Mouse (Mus musculus) neural tube, embryonic 15.5 days (tissue): ENCODE results near the gene Dolpp1. TPM values are rescaled to one million over a fixed set of nuclear protein-coding genes. Genes with fewer than 3 reads are reported as not detected.
A peak's percentile ranks its signal among the peaks of the same experiment; 100 is the strongest.

ENCODE experiments used
- ATAC-seq: fragments of 200-750 bp; cut with Nextera tagmentation; 2 replicates; pipeline ENCODE4 v1.8.0; 2017; ENCODE audit warnings: mild to moderate bottlenecking, moderate TSS enrichment, moderate library complexity; ENCODE audit not compliant: low FRiP score
- H3K27ac ChIP-seq: fragments of 300-500 bp; sonication (generic); replicated peaks from 2 replicates; pipeline ENCODE4 v1.5.1; 2015; ENCODE audit warnings: mild to moderate bottlenecking, inconsistent platforms
- H3K27me3 ChIP-seq: fragments of 300-500 bp; sonication (generic); replicated peaks from 2 replicates; pipeline ENCODE4 v1.6.1; 2015; ENCODE audit warnings: inconsistent platforms
- H3K36me3 ChIP-seq: fragments of 300-500 bp; sonication (generic); 2 replicates; pipeline ENCODE4 v1.6.1; 2015; ENCODE audit warnings: inconsistent platforms
- H3K4me1 ChIP-seq: fragments of 300-500 bp; sonication (generic); 2 replicates; pipeline ENCODE4 v1.6.1; 2015; ENCODE audit warnings: inconsistent platforms
- H3K4me2 ChIP-seq: fragments of 300-500 bp; sonication (generic); 2 replicates; pipeline ENCODE4 v1.6.1; 2015; ENCODE audit warnings: inconsistent platforms, mild to moderate bottlenecking, moderate library complexity
- H3K4me3 ChIP-seq: fragments of 300-500 bp; sonication (generic); replicated peaks from 2 replicates; pipeline ENCODE4 v1.5.1; 2015; ENCODE audit warnings: mild to moderate bottlenecking, inconsistent platforms
- H3K9ac ChIP-seq: fragments of 300-500 bp; sonication (generic); replicated peaks from 2 replicates; pipeline ENCODE4 v1.6.1; 2015; ENCODE audit warnings: mild to moderate bottlenecking, inconsistent platforms
- H3K9me3 ChIP-seq: fragments of 300-500 bp; sonication (generic); replicated peaks from 2 replicates; pipeline ENCODE4 v1.6.1; 2016; ENCODE audit warnings: inconsistent platforms
- WGBS: fragments of 180-500 bp; shearing (Covaris S2); methylation state at CpG from one replicate; pipeline ENCODE4 v1.1.7; 2015; ENCODE audit warnings: mixed read lengths; 5-methylcytosine and 5-hydroxymethylcytosine counted together
- polyA plus RNA-seq: library from polyadenylated mRNA; unstranded; fragments of >200 nt; fragmentation: Nextera tagmentation; extraction: Ambion mirVana; gene quantifications from 2 replicates; pipeline ENCODE4 v1.2.1, GENCODE M21; 2015

The Dolpp1 gene
- polyA plus RNA-seq, 1 experiment from 2014 or later, result 63.2 TPM

DNA sequence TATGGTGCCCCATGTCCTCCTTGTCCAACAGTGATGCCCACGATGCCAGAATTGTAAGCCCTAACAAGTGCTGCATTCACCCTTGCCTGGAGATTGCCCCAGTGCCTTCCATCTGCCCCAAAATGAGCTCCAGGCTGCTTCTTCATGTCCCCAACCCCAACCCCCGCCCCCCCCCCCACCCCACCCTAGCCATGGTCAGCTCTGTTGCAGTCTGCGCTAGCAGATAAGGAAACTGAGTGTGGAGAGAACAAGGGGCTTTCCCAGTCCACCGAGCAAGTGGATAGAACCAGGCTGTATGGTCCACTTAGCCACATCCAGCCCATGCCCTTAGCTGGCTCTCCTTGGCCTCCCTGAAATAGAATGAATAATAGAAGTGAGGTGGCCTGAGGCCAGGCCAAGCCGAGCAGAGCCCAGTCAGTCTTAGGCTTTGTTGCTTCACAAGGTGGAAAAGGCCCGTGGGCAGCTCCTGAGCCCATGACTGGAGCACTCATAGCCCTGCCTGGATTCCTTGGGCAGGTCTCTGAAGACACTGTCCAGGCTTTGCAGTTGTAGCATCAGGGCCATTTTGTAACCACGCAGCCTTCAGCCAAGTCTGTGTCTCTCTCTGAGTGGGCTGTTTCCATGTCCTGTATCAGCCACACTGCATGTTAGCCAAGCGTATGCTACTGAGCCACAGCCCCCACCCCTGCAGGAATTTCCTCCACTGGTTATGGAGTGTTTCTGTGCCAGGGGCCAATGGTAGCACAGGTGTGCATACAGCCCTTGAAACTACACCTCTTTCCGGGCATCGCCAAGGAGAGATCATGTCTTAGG, 11.3 kb upstream of the Dolpp1 start:
- no peak for ATAC-seq
- H3K27me3 ChIP-seq, result no peaks in the 10 kb centered on the region
- no peaks in the 10 kb centered on the region for H3K4me1 ChIP-seq
- no peak overlapping the region for H3K9ac ChIP-seq
- no peaks in the 10 kb centered on the region for H3K9me3 ChIP-seq
- H3K36me3 ChIP-seq, result peaks cover 93% of the 10 kb centered on the region
- H3K27ac ChIP-seq, result no peak overlapping the region
- WGBS, result 93% methylated on average over 10 of the region's 10 CpGs
- H3K4me3 ChIP-seq, result no peak overlapping the region
- no peak overlapping the region for H3K4me2 ChIP-seq

DNA sequence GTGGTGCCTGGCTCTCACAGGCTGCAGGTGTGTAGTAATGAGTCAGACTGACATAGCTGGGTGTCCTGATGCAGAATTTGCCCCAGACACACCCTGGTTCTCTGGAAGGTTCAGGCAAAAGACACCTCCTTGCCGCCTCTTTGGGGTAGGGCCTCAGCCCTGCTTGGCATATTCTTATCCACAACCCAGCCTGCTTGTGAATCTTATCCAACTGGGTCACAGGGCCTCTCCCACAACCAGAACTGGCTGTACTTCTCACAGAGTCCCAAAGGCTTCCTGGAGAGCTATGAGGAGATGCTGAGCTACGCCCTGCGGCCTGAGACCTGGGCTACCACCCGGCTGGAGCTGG, 10.7 kb upstream of the Dolpp1 start:
- Histone ChIP-seq H3K9ac (no peak overlapping the region), H3K4me3 (no peak overlapping the region), H3K4me2 (no peak overlapping the region), H3K4me1 (no peaks in the 10 kb centered on the region), H3K9me3 (no peaks in the 10 kb centered on the region), H3K27me3 (no peaks in the 10 kb centered on the region), H3K36me3 (peaks cover 89% of the 10 kb centered on the region), H3K27ac (no peak overlapping the region)
- ATAC-seq, result no peak
- WGBS, result 95% methylated on average over 4 of the region's 4 CpGs

DNA sequence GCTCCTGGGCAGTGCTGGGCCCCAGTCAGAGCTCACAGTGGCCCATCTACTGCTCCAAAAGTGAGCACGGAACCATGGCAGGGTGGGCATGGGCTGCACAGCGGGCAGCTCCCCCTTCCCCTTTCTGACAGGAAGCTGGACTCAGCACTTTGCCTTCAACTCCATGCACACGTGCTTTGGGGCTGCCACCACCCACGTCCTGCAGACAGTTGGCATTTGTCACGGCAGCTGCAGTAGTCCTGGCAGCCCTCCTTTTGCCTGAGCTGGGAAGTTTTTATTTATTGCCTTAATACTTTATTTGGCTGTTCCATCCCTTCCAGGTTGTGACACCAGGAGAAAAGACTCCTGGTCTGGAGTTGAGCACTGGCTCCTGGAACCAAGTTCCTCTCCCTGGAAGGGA, 7.2 kb upstream of the Dolpp1 start:
- H3K36me3 ChIP-seq, result peaks cover 56% of the 10 kb centered on the region
- H3K4me1 ChIP-seq, result no peaks in the 10 kb centered on the region
- 78% methylated on average over 5 of the region's 5 CpGs for WGBS
- H3K9me3 ChIP-seq, result no peaks in the 10 kb centered on the region
- no peak overlapping the region for H3K27ac ChIP-seq
- no peak overlapping the region for H3K4me3 ChIP-seq
- H3K27me3 ChIP-seq, result no peaks in the 10 kb centered on the region
- H3K9ac ChIP-seq, result no peak overlapping the region
- no peak overlapping the region for H3K4me2 ChIP-seq
- ATAC-seq, result no peak

DNA sequence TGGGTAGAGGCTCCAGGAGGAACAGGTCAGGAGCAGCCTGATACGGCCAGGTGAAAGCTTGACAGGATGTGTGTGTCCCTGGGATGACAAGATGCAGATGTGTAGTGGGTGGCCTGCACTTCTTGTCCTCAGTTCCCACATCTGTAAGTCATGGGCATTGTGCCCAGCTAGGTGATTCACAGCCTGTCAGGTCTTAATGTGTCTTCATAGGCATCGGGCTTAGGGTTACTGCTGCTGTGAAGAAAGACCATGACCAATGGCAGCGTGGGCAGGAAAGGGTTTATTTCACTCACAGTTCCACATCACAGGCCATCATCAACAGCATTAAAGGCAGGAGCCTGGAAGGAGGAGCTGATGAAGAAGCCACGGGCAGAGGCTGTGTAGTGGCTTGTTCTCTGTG, 6.5 kb upstream of the Dolpp1 start:
- peaks cover 51% of the 10 kb centered on the region for H3K36me3 ChIP-seq
- H3K27ac ChIP-seq, result no peak overlapping the region
- H3K9ac ChIP-seq, result no peak overlapping the region
- 85% methylated on average over 4 of the region's 4 CpGs for WGBS
- no peak overlapping the region for H3K4me3 ChIP-seq
- H3K27me3 ChIP-seq, result no peaks in the 10 kb centered on the region
- no peak overlapping the region for H3K4me2 ChIP-seq
- no peaks in the 10 kb centered on the region for H3K9me3 ChIP-seq
- H3K4me1 ChIP-seq, result peaks cover under 1% of the 10 kb centered on the region; the same call in 1 of the 2 replicates
- no peak for ATAC-seq

DNA sequence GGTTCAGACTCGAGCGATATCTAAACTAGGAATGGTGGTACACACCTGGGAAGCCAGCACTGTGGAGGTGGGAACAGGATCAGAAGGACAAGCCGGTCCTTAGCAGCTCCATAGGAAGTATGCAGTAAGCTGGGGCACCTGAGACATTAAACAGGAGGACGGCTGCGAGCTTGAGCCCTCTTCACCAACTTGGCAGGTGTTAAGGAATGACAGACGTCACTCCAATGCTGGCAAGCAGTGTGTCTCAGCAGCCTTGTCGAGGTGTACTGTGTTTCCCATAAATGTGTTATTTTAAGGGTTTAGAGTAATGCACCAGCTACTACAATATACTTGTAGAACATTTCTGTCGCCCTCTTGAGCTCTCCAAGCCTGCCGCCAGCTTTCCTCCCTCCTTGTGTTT, 5.1 kb upstream of the Dolpp1 start:
- ATAC-seq, result no peak
- Histone ChIP-seq H3K9me3 (no peaks in the 10 kb centered on the region), H3K36me3 (peaks cover 38% of the 10 kb centered on the region), H3K27me3 (no peaks in the 10 kb centered on the region), H3K4me1 (peaks cover 14% of the 10 kb centered on the region), H3K9ac (no peak overlapping the region), H3K4me2 (no peak overlapping the region), H3K4me3 (no peak overlapping the region), H3K27ac (no peak overlapping the region)
- WGBS, result 90% methylated on average over 9 of the region's 9 CpGs

DNA sequence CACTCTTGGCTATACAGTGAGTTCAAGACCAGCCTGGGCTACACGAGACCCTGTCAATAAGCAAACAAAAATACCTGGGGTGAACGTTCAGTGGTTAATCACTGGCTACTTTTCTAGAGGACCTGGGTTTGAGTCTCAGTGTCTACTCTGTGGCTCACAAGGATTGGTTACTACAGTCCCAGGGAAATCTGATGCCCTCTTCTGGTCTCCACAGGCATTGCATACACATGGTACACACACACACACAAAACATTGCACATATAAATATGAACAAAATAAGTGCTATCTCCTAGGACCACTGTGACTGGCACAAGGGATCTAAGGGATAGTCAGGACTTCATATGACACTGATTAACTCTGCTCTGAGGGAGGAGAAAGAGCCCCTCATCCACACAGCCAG, 3.1 kb upstream of the Dolpp1 start:
- H3K27ac ChIP-seq, result no peak overlapping the region
- no peaks in the 10 kb centered on the region for H3K27me3 ChIP-seq
- peaks cover 25% of the 10 kb centered on the region for H3K4me1 ChIP-seq
- no peak for ATAC-seq
- H3K4me3 ChIP-seq, result no peak overlapping the region
- no peaks in the 10 kb centered on the region for H3K9me3 ChIP-seq
- no peak overlapping the region for H3K9ac ChIP-seq
- no peak overlapping the region for H3K4me2 ChIP-seq
- WGBS, result 95% methylated on average over 2 of the region's 2 CpGs
- H3K36me3 ChIP-seq, result peaks cover 18% of the 10 kb centered on the region

DNA sequence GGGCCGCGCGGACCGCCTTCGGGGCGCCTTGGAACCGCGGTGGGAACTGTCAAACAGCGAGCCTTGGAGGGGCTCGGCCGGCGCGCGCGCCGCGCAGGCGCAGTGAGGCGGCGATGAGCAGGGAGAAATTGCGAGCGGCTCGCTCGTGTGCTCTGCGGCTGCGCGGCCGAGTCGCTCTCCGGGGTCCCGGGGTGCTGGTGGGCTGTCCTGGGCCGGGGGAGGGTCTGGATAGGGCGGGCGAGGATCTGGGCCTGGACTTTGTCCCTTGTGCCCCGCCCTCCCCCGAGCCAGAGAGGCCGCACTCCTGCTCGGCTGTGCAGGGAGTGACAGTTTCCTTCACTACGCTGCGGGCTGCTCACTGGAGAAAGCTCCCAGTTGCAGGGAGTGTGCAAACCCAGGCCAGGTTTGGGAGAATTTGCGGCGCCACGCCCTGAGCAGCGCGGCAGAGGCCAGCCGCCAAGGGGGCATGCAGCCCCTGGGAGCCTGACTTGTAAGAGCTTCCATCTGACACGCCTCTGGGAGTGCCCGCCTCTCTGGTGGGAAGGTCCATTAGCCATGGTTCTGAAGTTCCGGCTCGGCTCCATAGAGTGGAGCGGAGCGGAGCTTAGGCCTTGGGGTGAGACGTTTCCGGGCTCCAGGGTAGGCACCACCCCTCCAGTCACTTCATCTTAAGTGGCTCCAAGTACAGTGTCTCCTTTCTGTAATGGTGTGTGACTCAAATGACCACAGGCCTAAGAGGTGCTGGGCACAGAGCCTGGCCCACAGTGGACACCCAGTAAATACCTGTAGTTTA, 719 bp downstream of the Dolpp1 start:
- peak overlapping the region; percentile 90 for H3K4me2 ChIP-seq
- peaks cover 33% of the 10 kb centered on the region for H3K4me1 ChIP-seq
- ATAC-seq, result peak; percentile 85
- H3K4me3 ChIP-seq, result peak overlapping the region; percentile 70
- H3K27ac ChIP-seq, result peak overlapping the region; percentile 93
- under 1% methylated on average over 54 of the region's 54 CpGs for WGBS
- peak overlapping the region; percentile 67 for H3K9ac ChIP-seq
- no peaks in the 10 kb centered on the region for H3K9me3 ChIP-seq
- peaks cover 22% of the 10 kb centered on the region for H3K36me3 ChIP-seq
- H3K27me3 ChIP-seq, result no peaks in the 10 kb centered on the region

DNA sequence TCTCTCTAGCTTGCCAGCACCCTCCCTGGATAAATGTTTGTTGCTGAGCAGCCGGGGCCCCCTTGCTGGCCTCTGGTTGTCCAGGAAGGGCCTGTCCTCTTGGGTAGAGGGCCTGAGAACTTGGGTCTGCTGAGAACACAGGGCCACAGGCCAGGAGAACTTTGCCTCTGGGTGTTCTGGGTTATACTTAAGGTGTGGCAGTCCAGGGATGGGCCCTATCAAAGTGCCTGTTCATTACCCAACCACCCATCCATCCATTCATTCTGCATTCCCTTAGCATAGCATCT, 1.3 kb downstream of the Dolpp1 start:
- no peak for ATAC-seq
- peak overlapping the region; percentile 70 for H3K4me3 ChIP-seq
- no peaks in the 10 kb centered on the region for H3K9me3 ChIP-seq
- H3K4me2 ChIP-seq, result peak overlapping the region; percentile 90
- H3K27me3 ChIP-seq, result no peaks in the 10 kb centered on the region
- peak overlapping the region; percentile 93 for H3K27ac ChIP-seq
- WGBS, result 81% methylated on average over 1 of the region's 1 CpGs
- H3K36me3 ChIP-seq, result peaks cover 27% of the 10 kb centered on the region
- peak overlapping the region; percentile 67 for H3K9ac ChIP-seq
- H3K4me1 ChIP-seq, result peaks cover 33% of the 10 kb centered on the region

DNA sequence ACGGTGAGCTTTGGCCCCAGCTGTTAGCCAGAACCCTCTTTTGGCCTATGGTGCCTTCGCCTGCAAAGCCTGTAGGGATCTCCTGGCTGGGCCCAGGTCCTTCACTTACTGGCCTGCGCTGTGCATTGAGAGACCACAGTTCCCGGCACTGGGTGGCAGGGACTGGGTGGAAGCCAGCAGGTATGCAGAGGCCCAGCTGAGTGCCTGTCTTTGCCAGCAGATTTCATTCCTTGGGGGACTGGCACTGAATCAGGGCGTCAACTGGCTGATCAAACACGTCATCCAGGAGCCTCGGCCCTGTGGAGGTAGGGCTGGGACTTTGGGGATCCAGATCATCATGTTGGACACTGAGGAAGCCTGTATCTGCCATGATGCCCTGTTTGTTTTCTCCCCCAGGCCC, 3.7 kb downstream of the Dolpp1 start:
- WGBS, result 92% methylated on average over 7 of the region's 7 CpGs
- ATAC-seq, result no peak
- H3K27ac ChIP-seq, result no peak overlapping the region
- H3K4me1 ChIP-seq, result peaks cover 48% of the 10 kb centered on the region
- H3K4me2 ChIP-seq, result no peak overlapping the region
- H3K9ac ChIP-seq, result no peak overlapping the region
- H3K4me3 ChIP-seq, result no peak overlapping the region
- H3K9me3 ChIP-seq, result no peaks in the 10 kb centered on the region
- no peaks in the 10 kb centered on the region for H3K27me3 ChIP-seq
- H3K36me3 ChIP-seq, result peaks cover 51% of the 10 kb centered on the region

DNA sequence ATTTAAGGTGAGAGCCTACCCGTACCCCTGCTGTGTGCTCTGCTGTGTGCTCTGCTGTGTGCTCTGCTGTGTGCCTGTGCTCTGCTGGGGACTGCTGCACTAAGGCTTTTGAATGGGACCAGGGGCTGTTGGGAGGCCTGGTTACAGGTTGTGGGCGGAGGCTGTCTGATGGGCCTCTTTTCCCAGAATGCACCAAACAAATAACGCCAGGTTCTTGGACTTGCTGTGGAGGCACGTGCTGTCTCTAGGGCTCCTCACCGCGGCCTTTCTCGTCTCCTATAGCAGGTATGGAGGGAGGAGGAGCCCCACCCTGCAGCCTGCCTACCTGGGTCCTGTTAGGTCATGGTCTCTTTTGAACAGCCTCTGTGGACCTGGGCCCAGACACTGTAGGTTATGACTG, 4.2 kb downstream of the Dolpp1 start:
- peaks cover 52% of the 10 kb centered on the region for H3K36me3 ChIP-seq

DNA sequence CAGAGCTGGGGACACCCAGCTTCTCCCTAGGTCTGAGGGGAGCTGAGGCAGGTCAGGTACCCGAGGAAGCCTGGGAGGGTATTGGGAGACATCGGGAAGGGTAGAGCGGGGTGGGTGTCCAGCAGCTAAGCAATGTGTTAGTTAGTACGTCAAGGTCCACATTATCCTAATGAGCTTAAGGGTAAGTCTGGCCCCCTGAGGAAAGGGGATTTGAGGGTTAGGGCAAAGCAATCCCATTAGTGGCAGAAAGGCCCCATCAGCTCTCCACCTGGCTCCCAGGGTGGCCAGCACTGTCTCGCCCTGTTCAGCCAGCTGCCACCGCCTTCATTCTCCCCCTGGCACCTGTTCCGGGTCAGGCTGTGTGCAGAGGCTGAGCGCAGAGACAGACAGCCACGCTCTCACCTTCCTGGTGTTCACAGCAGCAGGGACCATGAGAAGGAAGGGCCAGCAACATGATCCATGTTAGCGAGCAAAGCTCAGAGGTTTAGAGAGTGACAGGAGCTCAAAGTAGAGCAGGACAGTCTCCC, 6.0 kb downstream of the Dolpp1 start:
- Histone ChIP-seq H3K9me3 (no peaks in the 10 kb centered on the region), H3K4me2 (no peak overlapping the region), H3K4me3 (no peak overlapping the region), H3K4me1 (peaks cover 34% of the 10 kb centered on the region), H3K9ac (no peak overlapping the region), H3K36me3 (peaks cover 70% of the 10 kb centered on the region), H3K27ac (no peak overlapping the region), H3K27me3 (no peaks in the 10 kb centered on the region)
- ATAC-seq, result no peak
- WGBS, result 84% methylated on average over 10 of the region's 10 CpGs

More for the DNA sequence above, 4.2 kb downstream of the Dolpp1 start:
- ATAC-seq, result no peak
- no peak overlapping the region for H3K4me2 ChIP-seq
- H3K27ac ChIP-seq, result no peak overlapping the region
- H3K4me1 ChIP-seq, result peaks cover 43% of the 10 kb centered on the region
- no peak overlapping the region for H3K9ac ChIP-seq
- WGBS, result 89% methylated on average over 7 of the region's 7 CpGs
- H3K4me3 ChIP-seq, result no peak overlapping the region
- no peaks in the 10 kb centered on the region for H3K9me3 ChIP-seq
- no peaks in the 10 kb centered on the region for H3K27me3 ChIP-seq
